Mouse (Mus musculus) G1E (cell line): ENCODE measurements around the gene Cyfip1.

Experiments
- CTCF ChIP-seq: IDR thresholded peaks from 2 replicates; pipeline ENCODE4 v1.5.1; 2012; ENCODE audit warnings: low read depth, low read length, inconsistent platforms, mixed read lengths
- GATA1 ChIP-seq: IDR thresholded peaks from 2 replicates; pipeline ENCODE4 v1.6.1; 2012; ENCODE audit warnings: borderline replicate concordance, low read length, inconsistent platforms, mixed read lengths
- GATA2 ChIP-seq: IDR thresholded peaks from 2 replicates; pipeline ENCODE4 v1.6.1; 2012; ENCODE audit warnings: low read depth, low read length, inconsistent platforms, borderline replicate concordance
- POLR2AphosphoS5 ChIP-seq: IDR thresholded peaks from 2 replicates; pipeline ENCODE4 v1.6.1; 2012; ENCODE audit warnings: low read depth, low read length, inconsistent platforms; ENCODE audit not compliant: insufficient replicate concordance
- TAL1 ChIP-seq: conservative IDR thresholded peaks from 2 replicates; pipeline ENCODE4 v1.6.1; 2012; ENCODE audit warnings: low read depth, low read length, inconsistent platforms, mixed read lengths

DNA sequence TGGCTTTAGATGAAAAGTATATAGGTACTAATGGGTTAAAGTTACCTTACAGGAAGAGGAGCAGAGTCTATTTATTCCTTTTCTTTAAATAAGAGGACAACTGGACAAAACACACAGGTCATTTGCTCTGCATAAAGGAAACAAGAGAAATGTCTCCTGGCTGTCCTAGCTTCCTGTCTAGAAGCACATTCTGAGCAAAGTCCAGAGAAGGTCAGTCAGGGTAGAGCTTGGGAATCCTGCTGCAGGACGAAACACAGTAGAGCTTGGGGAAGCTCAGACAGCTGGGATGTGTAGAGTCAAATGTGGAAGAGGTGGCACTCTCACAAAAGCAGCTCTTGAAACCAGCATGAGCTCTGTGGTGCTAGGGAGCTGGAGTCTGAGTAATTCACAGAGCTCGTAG lies 68.8 kb downstream of the Cyfip1 start:
- TF ChIP-seq CTCF: no peak
- no peak for TF ChIP-seq GATA1
- TF ChIP-seq GATA2: no peak
- TF ChIP-seq POLR2AphosphoS5: no peak
- TF ChIP-seq TAL1: no peak
